Mouse (Mus musculus): Measurements from ENCODE around the gene Fgfr2. TPM values are rescaled to one million over a fixed set of nuclear protein-coding genes. Genes with fewer than 3 reads are reported as not detected.
A peak's percentile ranks its signal among the peaks of the same experiment; 100 is the strongest.

The Fgfr2 gene
- polyA plus RNA-seq, 2 experiments from 2014 or later, result not detected

GRCm38 (mm10) chr7:130847164-130847718, 2275.9 kb downstream of the Fgfr2 start:
- no peak for ATAC-seq

DNA sequence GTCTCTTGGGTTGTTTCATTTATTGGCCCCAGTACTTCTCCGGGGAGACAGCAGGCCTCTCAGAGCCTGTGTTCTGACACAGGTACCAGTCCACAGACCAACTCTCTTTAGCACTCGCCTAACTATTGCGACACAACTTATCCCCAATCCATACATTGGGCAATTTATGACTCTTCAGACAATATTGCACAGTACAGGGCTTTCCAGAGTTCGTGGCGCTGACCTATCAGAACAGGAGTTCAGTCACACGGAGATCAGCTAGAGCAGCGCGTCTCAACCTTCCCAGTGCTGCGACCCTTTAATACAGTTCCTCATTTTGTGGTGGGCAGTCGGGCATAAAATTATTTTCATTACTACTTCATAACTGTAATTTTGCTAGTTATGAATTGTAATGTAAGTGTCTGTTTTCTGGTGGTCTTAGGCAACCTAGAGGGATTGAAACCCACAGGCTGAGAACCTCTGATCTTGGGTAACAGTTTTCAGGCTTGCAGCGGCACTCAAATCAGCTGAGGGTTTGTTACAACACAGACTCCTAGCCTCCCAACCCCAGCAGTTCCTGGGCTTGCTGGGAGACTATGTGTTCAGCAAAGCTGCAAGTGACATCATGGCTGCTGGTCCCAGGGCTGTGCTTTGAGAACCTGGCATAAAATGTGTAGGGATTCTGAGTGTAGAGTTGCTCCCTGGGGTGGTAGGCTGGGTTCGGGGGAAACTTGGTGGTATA, 2283.6 kb downstream of the Fgfr2 start:
- no peak for ATAC-seq

- no peak for ATAC-seq
These were observed 2284.5 kb downstream of the Fgfr2 start for GRCm38 (mm10) chr7:130838658-130839025.

GRCm38 (mm10) chr7:130837941-130838657, 2285.1 kb downstream of the Fgfr2 start:
- ATAC-seq, result no peak

DNA sequence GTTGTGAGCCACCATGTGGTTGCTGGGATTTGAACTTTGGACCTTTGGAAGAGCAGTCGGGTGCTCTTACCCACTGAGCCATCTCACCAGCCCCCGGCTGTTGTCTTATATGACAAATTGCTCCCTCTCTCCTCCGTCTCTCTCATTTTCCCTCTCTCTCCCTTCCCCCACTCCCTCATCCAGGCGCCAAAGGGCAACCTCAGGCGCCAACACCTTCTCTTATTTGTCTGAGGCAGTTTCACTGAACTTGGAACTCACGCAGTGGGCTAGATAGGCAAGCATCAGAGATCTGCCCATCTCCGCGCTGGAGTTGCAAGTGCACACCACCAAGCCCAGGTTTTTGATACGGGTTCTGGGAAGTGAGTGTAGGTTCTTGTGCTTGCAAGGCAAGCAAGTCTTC, 2287.1 kb downstream of the Fgfr2 start:
- no peak for ATAC-seq

GRCm38 (mm10) chr7:130834958-130835861, 2287.9 kb downstream of the Fgfr2 start:
- ATAC-seq, result no peak

- ATAC-seq, result peak; percentile 99
These were observed 2288.9 kb downstream of the Fgfr2 start for GRCm38 (mm10) chr7:130834299-130834698.

DNA sequence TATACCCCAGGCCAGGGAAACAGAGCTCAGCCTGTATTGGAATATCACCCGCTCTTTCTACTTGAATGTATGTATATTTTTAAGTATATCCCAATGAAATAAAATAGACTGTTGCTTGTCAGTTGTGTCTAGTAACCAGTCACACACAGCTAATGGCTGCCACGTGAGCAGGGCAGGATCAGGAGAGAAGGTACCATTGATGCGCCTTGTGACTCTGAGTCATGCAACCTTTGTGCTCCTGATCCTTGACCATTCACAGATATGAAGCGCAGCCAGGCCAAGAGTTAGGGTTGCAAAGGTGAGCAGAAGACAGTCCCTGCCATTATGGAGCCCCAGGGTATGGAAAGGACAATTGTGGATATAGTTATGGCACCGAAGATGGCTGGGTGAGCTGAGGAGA, 2291.6 kb downstream of the Fgfr2 start:
- ATAC-seq, result no peak

- peak; percentile 10 for ATAC-seq
These were observed 2294.7 kb downstream of the Fgfr2 start for GRCm38 (mm10) chr7:130828475-130828874.

DNA sequence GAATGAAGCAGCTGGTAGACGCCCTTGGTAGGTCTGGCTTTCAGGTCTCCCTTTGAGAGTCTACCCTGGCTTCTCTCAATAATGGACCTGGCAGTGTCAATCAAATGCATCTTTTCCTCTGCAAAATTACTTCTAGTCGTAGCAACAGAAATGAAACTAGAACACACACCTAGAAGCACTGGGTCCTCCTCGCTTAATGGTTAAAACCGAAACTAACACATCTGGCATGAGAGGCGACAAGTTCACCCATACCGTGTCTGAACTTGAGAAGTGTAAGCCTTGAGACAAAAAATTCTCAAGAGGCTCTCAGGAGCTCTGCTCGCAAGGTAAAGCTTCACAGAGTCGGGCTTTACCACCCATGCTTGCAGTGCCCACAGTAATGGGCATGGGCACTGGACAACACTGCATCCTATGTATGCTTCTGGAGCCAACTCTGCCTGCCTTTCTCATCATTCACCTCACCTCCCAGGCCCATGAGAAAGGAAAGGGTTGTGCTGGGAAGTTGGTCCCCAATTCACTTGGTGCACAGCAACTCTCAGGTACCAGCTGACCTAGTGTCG, 2295.2 kb downstream of the Fgfr2 start:
- peak; percentile 90 for ATAC-seq

DNA sequence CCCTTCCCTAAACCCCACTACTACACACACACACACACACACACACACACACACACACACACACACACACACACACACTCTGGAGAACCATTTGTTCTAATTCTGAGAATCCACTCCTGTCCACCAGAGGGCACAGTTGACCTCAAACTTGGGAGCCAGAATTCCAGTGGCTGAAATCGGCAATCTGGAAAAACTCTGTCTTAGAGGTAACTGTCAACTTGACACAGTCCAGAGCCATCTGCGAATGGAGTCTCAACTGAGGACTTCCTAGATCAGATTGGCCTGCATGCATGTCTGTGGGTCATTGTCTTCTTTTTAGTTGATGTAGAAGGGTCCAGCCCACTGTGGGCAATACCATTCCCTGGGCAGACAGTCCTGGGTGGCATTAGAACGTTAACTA, 2295.7 kb downstream of the Fgfr2 start:
- no peak for ATAC-seq

DNA sequence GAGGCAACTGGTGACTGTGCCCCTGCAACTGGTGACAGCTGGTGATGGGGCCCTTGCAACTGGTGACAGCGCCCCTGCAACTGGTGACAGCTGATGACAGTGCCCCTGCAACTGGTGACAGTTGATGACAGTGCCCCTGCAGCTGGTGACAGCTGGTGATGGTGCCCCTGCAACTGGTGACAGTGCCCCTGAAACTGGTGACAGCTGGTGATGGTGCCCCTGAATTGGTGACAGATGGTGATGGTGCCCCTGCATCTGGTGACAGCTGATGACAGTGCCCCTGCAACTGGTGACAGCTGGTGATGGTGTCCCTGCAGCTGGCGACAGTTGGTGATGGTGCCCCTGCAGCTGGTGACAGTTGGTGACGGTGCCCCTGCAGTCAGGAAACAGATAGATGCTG, 2296.8 kb downstream of the Fgfr2 start:
- ATAC-seq, result no peak

GRCm38 (mm10) chr7:130823992-130824391, 2299.2 kb downstream of the Fgfr2 start:
- ATAC-seq, result no peak

DNA sequence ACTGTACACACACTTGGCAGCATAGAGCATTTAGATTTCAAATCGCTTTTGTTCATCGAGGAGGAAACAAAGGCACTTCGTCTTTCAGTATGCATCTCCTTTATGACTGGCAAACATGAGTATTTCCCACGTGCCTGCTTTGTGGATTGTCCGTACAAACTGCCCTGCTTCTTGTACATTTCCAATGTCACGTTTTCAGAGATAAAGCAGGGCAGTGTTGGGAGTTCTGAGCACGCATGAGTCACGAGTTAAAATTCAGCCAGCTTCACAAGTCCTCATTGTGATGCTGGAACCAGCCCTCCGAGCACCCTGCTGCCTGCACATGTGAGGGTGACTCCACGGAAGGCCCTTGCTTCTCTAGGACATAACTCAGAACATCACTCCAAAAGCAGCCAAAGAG, 2303.5 kb downstream of the Fgfr2 start:
- no peak for ATAC-seq

DNA sequence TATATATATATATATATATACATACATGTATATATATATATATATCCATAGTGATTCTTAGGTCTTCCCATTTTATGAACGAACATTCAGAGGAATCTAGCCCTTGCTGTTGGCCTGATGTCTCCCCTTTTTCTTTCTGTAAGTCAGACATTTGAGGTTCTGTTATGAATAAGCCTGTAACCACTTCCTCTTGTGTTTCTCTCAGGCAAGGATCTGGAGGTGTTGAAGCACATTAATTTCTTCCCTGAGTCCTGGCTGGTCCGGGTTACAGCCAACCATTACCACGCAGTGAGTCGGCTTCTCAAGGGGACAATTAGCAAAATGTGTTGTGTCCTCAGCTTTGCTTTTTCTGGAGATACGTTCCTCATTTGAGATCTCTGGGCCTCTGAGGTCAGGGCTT, 2304.3 kb downstream of the Fgfr2 start:
- ATAC-seq, result peak; percentile 83

DNA sequence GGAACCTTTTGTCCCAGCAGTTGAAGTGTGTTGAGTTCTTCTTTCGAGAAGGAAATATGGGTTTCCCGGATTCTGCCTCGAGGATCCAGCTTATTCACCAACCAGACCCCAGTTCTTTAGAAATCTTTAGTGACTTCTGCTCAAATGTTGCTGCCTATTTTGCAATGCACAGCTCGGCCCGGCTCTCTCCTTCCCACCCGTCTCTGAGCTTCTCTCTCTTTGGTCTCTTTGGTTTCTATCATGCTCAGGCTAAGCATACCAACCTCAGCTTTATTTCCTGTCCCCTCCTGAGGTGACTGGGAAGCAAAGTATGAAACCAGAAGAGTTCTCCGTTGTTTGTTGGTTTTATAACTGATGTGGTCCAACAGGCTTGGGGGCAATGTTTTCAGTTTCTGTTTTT, 2306.9 kb downstream of the Fgfr2 start:
- peak; percentile 26 for ATAC-seq

DNA sequence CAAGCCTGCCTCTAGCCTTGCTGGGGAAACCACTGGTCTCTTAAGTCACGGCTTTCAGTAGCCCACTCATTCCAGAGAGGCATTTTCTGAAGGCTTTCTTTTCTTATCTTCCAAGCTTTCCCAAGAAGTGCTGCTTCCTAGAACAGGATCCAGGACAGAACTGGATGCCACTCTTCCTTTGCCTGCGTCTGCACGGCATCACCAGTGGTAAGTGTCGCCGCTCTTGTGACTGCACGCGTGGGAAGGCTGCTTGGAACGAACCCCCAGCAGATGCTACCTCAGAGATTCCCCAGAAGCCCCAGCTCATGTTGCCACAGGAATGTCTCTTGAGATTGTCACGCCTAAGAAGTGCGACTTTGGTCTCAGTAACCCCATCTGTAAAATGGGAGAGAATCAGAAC, 2307.5 kb downstream of the Fgfr2 start:
- ATAC-seq, result no peak

DNA sequence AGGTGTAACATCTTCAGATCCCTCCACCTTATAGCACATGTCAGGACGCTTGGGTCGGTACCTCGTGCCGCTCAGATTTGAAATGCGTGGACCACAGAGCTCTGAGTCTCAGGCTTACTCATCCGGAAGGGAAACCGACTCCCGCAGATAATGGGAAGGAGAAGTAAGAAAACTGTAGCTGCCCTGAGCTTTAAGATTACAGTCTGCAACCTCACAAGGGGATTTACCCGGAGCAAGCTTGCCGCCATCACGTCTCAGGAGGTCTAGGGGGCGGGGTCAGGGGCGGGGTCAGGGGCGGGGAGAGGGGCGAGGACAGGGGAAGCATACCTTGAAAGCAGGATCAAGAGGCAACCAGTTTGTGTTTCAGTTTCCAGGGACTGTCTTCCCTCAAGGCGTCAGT, 2310.7 kb downstream of the Fgfr2 start:
- peak; percentile 80 for ATAC-seq

DNA sequence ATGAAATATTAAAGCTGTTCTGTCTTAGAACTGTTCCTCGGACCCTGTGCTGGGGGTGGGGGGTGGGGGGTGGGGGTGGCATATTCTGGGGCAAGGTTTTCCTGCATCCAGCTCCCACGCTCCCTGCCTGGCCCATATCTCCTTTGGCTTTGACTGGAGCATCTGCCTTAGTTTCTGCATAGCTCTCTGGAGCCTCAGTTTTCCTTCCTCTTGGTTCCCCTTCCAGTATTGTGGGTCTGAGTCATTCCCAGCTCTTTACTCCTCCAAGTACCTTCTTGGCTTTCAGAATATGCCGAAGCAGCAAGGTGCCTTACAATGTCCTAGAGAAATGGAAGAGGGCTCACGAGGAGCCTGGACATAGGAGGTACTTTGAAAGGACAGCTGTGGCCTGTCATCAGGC, 2312.9 kb downstream of the Fgfr2 start:
- no peak for ATAC-seq

- no peak for ATAC-seq
These were observed 2314.5 kb downstream of the Fgfr2 start for GRCm38 (mm10) chr7:130808694-130809093.

DNA sequence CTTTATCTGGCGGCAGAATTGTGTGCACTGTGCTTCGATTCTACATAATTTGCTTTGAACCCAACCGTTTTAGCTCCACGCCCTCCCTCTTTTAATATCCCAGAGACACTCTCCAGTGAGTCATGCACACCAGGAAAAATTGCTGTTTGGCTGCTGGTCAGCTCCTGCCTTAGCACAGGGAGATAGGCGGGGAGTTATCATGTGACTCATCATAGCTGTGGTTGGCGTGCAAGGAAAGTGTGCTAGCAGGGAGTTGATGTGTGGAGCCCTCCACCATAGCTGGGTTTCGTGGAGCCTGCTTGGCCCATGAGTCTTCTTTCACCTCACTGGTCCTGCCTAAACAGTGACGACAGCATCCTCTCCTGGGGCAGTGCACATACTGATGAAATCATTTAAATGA, 2315.4 kb downstream of the Fgfr2 start:
- ATAC-seq, result no peak

DNA sequence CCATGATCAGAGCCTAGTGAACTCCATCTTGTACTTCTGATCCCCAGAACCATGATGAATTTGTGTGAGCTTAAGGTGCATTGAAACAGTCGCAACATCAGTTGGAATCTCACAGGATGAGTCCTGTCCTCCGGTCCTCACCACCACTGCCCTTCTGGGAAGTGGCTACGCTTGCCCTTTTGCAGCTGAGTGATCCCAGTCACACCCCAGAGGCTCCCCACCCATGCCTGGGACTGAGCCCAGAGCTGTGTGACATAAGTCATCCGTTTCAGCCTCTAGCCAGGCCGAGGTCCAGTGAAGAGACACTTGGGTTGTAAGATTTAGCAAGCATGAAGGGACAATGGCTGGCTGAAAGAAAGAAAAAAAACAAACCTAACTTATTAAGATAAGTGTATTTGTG, 2318.2 kb downstream of the Fgfr2 start:
- no peak for ATAC-seq

Data from CD4-positive, CD25-positive, alpha-beta regulatory T cell, adult 4 months (primary cell).